Mouse (Mus musculus) bone marrow, adult 2 months (tissue): ENCODE measurements around the gene Rbpj. TPM values are rescaled to one million over a fixed set of nuclear protein-coding genes. Genes with fewer than 3 reads are reported as not detected.

Experiments
- H3K27ac ChIP-seq: fragments of 200-500 bp; 2 replicates; pipeline ENCODE4 v1.5.1; 2012; ENCODE audit warnings: low read depth, mild to moderate bottlenecking, control low read depth, inconsistent platforms, low read length; ENCODE audit not compliant: control insufficient read depth, poor library complexity, insufficient read depth
- H3K4me1 ChIP-seq: fragments of 200-500 bp; 2 replicates; pipeline ENCODE4 v1.6.1; 2011; ENCODE audit warnings: low read length; ENCODE audit not compliant: control insufficient read depth, insufficient read depth
- H3K4me3 ChIP-seq: fragments of 200-500 bp; replicated peaks from 2 replicates; pipeline ENCODE3; 2011; ENCODE audit warnings: mild to moderate bottlenecking, low read depth, low read length, control low read depth; ENCODE audit not compliant: control insufficient read depth
- CTCF ChIP-seq: fragments of 200-500 bp; IDR thresholded peaks from 2 replicates; pipeline ENCODE4 v1.5.1; 2011; ENCODE audit warnings: low read length, control low read depth; ENCODE audit not compliant: control insufficient read depth, insufficient read depth
- POLR2A ChIP-seq: fragments of 200-500 bp; IDR thresholded peaks from 2 replicates; pipeline ENCODE4 v1.6.1; 2011; ENCODE audit warnings: low read depth, mild to moderate bottlenecking, control low read depth, low read length, borderline replicate concordance; ENCODE audit not compliant: control insufficient read depth
- WGBS: fragments of 180-500 bp; shearing (Covaris S2); methylation state at CpG from one replicate; pipeline ENCODE4 v1.1.7; 2018; 5-methylcytosine and 5-hydroxymethylcytosine counted together
- polyA plus RNA-seq: library from polyadenylated mRNA; stranded (reverse); fragments of >200 nt; gene quantifications from 2 replicates; pipeline ENCODE4 v1.2.4, GENCODE M21; 2011; ENCODE audit warnings: low replicate concordance; ENCODE audit not compliant: missing spikeins, insufficient read depth, insufficient read length

The Rbpj gene
- polyA plus RNA-seq, 1 experiment: 26.0 TPM

GRCm38 (mm10) chr5:53691577-53691976 is 225.6 kb downstream of the Rbpj start:
- WGBS: 86% methylated on average over 3 of the region's 3 CpGs
- TF ChIP-seq POLR2A (no peak), CTCF (no peak)
- no peak overlapping the region for H3K27ac ChIP-seq
- H3K4me3 ChIP-seq: no peak overlapping the region
- no peaks in the 10 kb centered on the region for H3K4me1 ChIP-seq

GRCm38 (mm10) chr5:53692100-53692499 is 226.1 kb downstream of the Rbpj start:
- no peaks in the 10 kb centered on the region for H3K4me1 ChIP-seq
- TF ChIP-seq CTCF (no peak), POLR2A (no peak)
- WGBS: 44% methylated on average over 8 of the region's 8 CpGs
- no peak overlapping the region for H3K4me3 ChIP-seq
- H3K27ac ChIP-seq: no peak overlapping the region

DNA sequence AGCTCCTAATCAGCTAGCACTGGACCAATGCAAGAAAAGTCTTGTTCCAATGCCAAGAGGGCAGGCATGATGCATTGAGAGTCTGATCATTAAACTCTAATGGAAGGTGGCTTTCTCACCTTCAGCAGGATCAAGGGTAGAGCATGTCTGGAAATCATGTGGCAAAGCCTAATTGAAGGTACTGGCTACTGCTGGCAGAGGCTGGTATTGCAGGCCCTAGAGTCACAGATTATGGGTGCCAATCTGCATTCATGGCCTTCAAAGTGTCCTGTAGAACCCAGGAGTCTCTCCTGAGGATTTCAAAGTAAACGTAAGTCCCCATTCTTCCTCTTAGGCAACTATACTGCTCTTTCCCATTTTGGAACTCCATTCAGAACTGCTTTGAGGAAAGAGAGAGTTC is 226.7 kb downstream of the Rbpj start:
- TF ChIP-seq CTCF (no peak), POLR2A (no peak)
- 86% methylated on average over 1 of the region's 1 CpGs for WGBS
- Histone ChIP-seq H3K4me3 (no peak overlapping the region), H3K27ac (no peak overlapping the region), H3K4me1 (no peaks in the 10 kb centered on the region)

DNA sequence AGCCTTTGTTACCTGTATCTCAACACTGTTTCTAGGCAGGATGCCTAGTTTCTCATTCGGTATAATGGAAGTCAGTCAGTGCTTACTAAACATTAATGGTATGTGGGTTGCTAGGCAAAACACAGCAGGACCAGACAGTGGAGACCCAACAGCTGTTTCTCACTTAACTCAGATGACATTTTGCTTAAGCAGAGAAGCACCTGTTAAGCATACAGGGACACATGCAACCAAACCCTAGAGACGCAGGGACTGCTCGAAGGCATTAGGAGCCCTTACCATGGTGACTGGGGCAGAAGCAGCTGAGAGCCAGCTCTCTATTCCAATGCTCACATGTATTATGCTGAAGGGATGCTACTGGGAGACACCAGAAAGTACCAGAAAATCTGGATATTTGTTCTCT is 230.7 kb downstream of the Rbpj start:
- Histone ChIP-seq H3K27ac (no peak overlapping the region), H3K4me1 (no peaks in the 10 kb centered on the region), H3K4me3 (no peak overlapping the region)
- 84% methylated on average over 3 of the region's 3 CpGs for WGBS
- TF ChIP-seq CTCF: no peak
- no peak for TF ChIP-seq POLR2A

GRCm38 (mm10) chr5:53697794-53698193 is 231.8 kb downstream of the Rbpj start:
- TF ChIP-seq POLR2A (no peak), CTCF (no peak)
- 78% methylated on average over 9 of the region's 9 CpGs for WGBS
- Histone ChIP-seq H3K27ac (no peak overlapping the region), H3K4me3 (no peak overlapping the region), H3K4me1 (no peaks in the 10 kb centered on the region)

DNA sequence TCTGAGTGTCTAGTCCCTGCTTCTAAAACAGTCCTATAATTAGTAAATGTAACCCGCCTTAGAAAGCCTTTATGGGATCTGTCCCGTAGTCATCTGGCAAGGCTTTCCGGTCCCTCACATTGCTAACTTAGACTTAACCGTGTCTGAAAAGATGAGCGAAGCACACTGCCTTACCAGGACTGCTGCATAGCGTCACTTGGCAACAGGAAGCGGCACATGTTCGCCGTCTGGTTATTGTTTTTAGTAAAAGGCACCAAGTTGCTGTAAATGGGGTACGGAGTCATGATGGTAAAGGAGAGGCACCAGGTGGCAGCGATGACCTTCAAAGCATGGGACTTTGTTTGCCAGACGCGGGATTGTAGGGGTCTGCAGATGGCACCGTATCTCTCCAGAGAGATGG is 236.7 kb downstream of the Rbpj start:
- TF ChIP-seq POLR2A: no peak
- TF ChIP-seq CTCF: no peak

More for the DNA sequence above, 236.7 kb downstream of the Rbpj start:
- Histone ChIP-seq H3K4me1 (no peaks in the 10 kb centered on the region), H3K27ac (no peak overlapping the region), H3K4me3 (no peak overlapping the region)
- WGBS: 85% methylated on average over 14 of the region's 14 CpGs

Other genes starting within 250 kb of the Rbpj start
- gene Smim20, start 199.1 kb upstream of the Rbpj start, polyA plus RNA-seq: 25.9 and 43.0 TPM in 2 replicates
- not detected in 2 replicates for gene Cckar, start 241.6 kb downstream of the Rbpj start, polyA plus RNA-seq